Mouse (Mus musculus): ENCODE measurements around the gene Pnpla3. TPM values are rescaled to one million over a fixed set of nuclear protein-coding genes. Genes with fewer than 3 reads are reported as not detected.
A peak's percentile ranks its signal among the peaks of the same experiment; 100 is the strongest.

Gene Pnpla3
- polyA plus RNA-seq, 1 experiment from 2014 or later = 0.26 TPM

DNA sequence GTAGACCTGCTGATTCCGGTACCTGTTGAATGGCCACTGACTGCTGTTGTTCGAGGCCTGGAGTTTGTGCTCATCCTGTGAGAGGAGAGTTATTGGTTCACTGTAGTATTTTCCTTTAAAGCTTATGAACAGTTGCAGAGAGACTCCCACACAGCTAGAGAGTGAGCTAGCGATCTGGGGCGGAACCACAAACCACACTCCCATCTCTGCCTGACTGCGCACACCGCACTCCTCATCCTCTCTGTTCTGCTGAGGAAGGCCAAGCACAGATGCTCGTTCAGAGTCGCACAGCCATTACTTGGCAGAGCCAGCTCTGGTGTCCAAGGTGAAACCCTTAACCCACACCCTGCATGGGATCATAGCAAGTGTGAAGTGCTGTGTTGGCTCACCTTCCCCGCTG is 11.1 kb downstream of the Pnpla3 start:
- Histone ChIP-seq H3K27ac (no peak overlapping the region), H3K9me3 (no peaks in the 10 kb centered on the region), H3K27me3 (no peaks in the 10 kb centered on the region; the same call in 1 of the 2 replicates), H3K36me3 (no peaks in the 10 kb centered on the region), H3K9ac (replicated peaks) (no peak overlapping the region), H3K4me3 (replicated peaks) (no peak overlapping the region), H3K4me2 (no peak overlapping the region), H3K4me1 (replicated peaks) (peaks cover 15% of the 10 kb centered on the region)
- WGBS = 92% methylated on average over 9 of the region's 9 CpGs
- no peak for ATAC-seq (ENCODE audit: insufficient number of reproducible peaks, insufficient read depth, low FRiP score, low TSS enrichment, low read depth)

DNA sequence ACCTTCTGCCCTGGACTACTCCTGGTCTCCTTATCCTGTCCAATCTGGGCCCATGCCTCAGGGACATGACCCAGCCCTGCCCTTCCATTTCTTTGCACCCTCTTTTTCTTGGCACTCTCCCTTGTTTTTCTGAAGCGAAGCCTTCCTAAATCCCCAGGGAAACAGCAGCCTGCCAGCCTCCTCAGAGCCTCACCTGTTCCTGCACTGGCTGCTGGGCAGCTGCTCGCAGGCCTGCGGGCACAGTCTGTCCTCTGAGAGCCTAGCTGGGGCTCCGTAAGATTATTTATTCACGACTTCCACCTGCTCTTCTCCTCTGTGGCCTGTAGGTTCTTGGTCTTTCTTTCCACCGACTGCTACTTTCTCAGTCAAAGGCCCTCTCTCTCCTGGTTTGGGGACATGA is 14.4 kb downstream of the Pnpla3 start:
- Histone ChIP-seq H3K4me2 (no peak overlapping the region), H3K9ac (replicated peaks) (no peak overlapping the region), H3K27ac (no peak overlapping the region), H3K36me3 (no peaks in the 10 kb centered on the region), H3K4me3 (replicated peaks) (no peak overlapping the region), H3K27me3 (no peaks in the 10 kb centered on the region; the same call in none of the 2 replicates), H3K9me3 (no peaks in the 10 kb centered on the region), H3K4me1 (replicated peaks) (peaks cover 27% of the 10 kb centered on the region)
- 34% methylated on average over 6 of the region's 6 CpGs for WGBS
- ATAC-seq (ENCODE audit: insufficient number of reproducible peaks, insufficient read depth, low FRiP score, low TSS enrichment, low read depth) = no peak

DNA sequence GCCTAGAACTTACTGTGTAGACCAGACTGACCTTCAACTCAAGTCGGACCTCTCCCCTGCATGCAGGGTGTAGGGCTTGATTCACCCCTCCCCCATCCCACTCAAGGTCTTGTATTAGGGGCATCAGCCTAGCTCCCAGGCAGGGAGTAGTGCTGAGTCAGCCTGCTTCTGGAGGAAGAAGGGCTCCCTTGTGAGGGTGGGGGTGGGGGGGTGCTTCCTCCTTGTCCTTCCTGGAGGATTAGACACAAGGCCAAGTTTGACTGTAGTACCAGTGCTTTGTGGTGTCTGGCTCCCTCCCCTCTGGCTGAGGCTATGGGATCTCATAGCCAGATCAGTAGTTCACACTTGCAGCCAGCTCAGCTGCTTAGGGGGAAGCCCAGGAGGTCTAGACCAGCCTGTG is 16.3 kb downstream of the Pnpla3 start:
- no peak overlapping the region for H3K27ac ChIP-seq
- 38% methylated on average over 1 of the region's 1 CpGs for WGBS
- no peaks in the 10 kb centered on the region; the same call in none of the 2 replicates for H3K27me3 ChIP-seq
- no peak for ATAC-seq (ENCODE audit: insufficient number of reproducible peaks, insufficient read depth, low FRiP score, low TSS enrichment, low read depth)
- no peak overlapping the region; the same call in 1 of the 2 replicates for H3K9ac ChIP-seq (replicated peaks)
- no peak overlapping the region for H3K4me2 ChIP-seq
- no peaks in the 10 kb centered on the region for H3K9me3 ChIP-seq
- peaks cover 27% of the 10 kb centered on the region for H3K4me1 ChIP-seq (replicated peaks)
- H3K4me3 ChIP-seq (replicated peaks) = no peak overlapping the region
- no peaks in the 10 kb centered on the region for H3K36me3 ChIP-seq

DNA sequence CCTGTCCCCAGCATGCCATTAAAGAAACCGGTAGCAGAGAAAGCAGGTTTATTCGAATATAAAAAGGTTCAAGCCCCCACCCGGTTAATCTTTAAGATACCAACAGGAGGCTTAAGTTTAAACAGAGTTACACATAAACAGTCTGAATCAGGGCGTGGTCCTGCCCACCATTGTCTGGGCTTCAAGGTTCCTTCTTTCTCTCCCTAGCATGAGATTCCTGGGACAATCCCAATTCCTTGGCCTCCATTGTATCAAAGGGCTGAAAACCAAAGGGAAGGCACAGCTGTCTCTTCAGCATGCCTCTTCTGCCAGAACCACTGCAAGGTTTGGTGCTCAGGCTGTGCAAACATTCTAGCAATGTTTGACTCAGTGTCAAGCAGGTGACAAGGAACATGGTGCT is 18.6 kb downstream of the Pnpla3 start:
- peaks cover 27% of the 10 kb centered on the region for H3K4me1 ChIP-seq (replicated peaks)
- no peak for ATAC-seq (ENCODE audit: insufficient number of reproducible peaks, insufficient read depth, low FRiP score, low TSS enrichment, low read depth)
- no peaks in the 10 kb centered on the region for H3K9me3 ChIP-seq
- no peaks in the 10 kb centered on the region for H3K36me3 ChIP-seq
- 69% methylated on average over 4 of the region's 4 CpGs for WGBS
- no peak overlapping the region for H3K4me3 ChIP-seq (replicated peaks)
- H3K9ac ChIP-seq (replicated peaks) = no peak overlapping the region
- no peak overlapping the region for H3K4me2 ChIP-seq
- H3K27me3 ChIP-seq = no peaks in the 10 kb centered on the region; the same call in 1 of the 2 replicates
- no peak overlapping the region for H3K27ac ChIP-seq

DNA sequence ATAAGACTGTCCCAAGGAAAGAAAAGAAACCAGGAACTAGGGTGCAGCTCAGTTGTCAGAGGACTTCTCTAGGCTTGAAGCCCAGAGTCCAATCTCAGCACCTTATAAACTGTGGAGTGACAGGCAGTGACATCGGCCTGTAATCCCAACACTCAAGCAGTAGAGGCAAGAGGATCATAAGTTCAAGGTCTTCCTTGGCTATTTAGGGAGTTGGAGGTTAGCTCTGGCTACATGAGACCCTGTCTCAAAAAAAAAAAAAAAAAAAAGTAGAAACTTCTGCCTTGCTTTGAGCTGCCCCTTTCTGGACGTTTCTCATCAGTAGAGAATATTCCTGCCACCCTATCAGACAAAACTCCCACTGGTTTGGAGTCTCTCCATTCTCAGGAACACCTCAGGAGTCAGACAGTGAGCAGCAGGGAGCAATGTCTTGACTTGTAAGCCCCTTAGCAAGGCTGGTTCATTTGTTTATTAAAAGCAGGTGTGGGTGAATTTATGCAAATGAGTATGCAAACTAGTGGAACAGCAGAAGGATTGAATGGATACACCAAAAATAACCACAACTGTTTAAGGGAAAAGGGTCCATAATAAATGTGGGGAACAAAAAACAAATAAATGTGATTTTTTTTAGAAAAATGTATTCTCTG is 21.4 kb downstream of the Pnpla3 start:
- Histone ChIP-seq H3K27ac (no peak overlapping the region), H3K4me1 (replicated peaks) (peaks cover 20% of the 10 kb centered on the region), H3K4me2 (no peak overlapping the region), H3K4me3 (replicated peaks) (no peak overlapping the region), H3K27me3 (no peaks in the 10 kb centered on the region; the same call in 1 of the 2 replicates), H3K9ac (replicated peaks) (no peak overlapping the region), H3K9me3 (no peaks in the 10 kb centered on the region), H3K36me3 (no peaks in the 10 kb centered on the region)
- ATAC-seq (ENCODE audit: insufficient number of reproducible peaks, insufficient read depth, low FRiP score, low TSS enrichment, low read depth) = no peak
- 58% methylated on average over 2 of the region's 2 CpGs for WGBS

DNA sequence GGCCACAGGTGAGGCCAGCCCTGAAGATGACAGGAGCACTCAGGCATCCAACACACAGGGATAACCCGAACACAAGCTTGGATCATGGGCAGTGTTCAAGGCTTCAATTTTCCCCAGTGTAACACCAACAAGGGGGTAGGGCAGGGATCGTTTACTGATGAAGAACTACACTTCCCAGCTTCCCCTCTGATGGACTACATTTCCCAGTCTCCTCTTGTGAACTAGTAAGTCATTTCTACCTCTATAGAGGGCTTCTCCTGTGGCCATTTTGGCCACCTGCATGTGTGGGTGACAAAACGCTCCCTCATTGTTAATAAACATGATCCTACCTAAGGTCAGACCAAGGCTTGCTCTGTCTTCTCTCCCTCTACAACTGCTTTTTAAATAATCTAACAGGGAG is 22.2 kb downstream of the Pnpla3 start:
- Histone ChIP-seq H3K4me3 (replicated peaks) (no peak overlapping the region), H3K4me1 (replicated peaks) (peaks cover 11% of the 10 kb centered on the region), H3K9ac (replicated peaks) (no peak overlapping the region), H3K27me3 (no peaks in the 10 kb centered on the region; the same call in 1 of the 2 replicates), H3K9me3 (no peaks in the 10 kb centered on the region), H3K4me2 (no peak overlapping the region), H3K27ac (no peak overlapping the region), H3K36me3 (no peaks in the 10 kb centered on the region)
- ATAC-seq (ENCODE audit: insufficient number of reproducible peaks, insufficient read depth, low FRiP score, low TSS enrichment, low read depth) = no peak
- 39% methylated on average over 3 of the region's 3 CpGs for WGBS

DNA sequence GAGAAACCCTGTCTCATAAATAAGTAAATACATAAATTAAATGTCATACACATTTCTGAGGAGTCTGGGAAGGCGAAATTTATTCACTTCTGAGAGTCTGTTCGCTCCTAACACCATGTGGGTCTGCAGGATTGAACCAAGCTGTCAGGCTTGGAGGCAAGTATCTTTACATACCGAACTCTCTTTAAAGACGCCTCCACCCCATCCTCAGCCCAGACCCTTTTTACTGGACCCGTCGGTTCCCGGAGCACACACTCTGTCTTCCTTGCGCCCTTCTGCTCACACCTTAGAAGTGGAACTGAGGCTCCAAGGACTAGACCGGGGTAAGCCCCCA is 24.1 kb downstream of the Pnpla3 start:
- peak overlapping the region; percentile 77 for H3K4me2 ChIP-seq
- H3K9me3 ChIP-seq = no peaks in the 10 kb centered on the region
- H3K27ac ChIP-seq = 0 out of 2 replicates have a peak overlapping the region, but pooled peaks have one; percentile 88
- 2% methylated on average over 9 of the region's 9 CpGs for WGBS
- H3K4me3 ChIP-seq (replicated peaks) = peak overlapping the region; percentile 94
- peak overlapping the region; percentile 88 for H3K9ac ChIP-seq (replicated peaks)
- ATAC-seq (ENCODE audit: insufficient number of reproducible peaks, insufficient read depth, low FRiP score, low TSS enrichment, low read depth) = peak; percentile 1; the same call in 1 of the 2 replicates
- H3K36me3 ChIP-seq = peaks cover 14% of the 10 kb centered on the region
- peaks cover 11% of the 10 kb centered on the region for H3K4me1 ChIP-seq (replicated peaks)
- no peaks in the 10 kb centered on the region for H3K27me3 ChIP-seq

DNA sequence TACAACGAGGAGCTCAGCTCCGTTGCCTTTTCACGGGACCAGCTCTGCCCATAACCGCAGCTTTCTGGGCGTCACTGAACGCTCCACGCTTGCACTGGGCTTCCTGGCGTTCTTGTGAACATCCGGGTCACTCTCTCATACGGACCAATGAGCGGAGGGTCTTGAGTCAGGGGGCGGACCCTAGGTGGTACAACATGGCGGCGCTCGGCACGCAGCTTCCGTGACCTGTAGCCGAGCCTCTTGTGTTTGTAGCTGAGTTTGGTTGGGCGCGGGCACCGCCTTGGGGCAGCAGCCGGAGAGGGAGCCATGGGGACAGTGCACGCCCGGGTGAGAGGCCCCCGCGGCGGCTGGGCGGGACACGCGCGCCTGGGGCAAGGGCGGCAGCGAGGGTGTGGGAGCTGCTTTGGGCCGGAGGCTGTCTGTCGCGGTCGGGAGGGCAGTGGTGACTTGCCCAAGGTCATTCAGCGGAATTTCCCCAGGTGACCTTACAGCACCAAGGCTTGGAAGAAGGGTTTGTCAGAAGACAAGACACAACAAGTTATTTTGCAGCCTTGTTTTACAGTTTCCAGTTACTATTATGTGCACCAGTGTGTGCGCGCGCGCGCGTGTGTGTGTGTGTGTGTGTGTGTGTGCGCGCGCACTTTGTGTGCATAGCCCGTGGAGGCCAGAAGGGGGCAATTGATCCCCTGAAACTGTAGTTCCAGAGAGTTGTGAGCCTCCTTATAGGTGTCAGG is 24.6 kb downstream of the Pnpla3 start, which contains the start of gene Samm50:
Samm50 (plus strand) TSS at position 184 of the 734 bp plus-strand sequence.
- Histone ChIP-seq H3K4me1 (replicated peaks) (peaks cover 11% of the 10 kb centered on the region), H3K4me2 (peak within 1 kb of the TSS; percentile 77), H3K36me3 (peaks cover 19% of the 10 kb centered on the region), H3K27ac (peak within 1 kb of the TSS; percentile 88), H3K9me3 (no peaks in the 10 kb centered on the region), H3K4me3 (replicated peaks) (peak within 1 kb of the TSS; percentile 94), H3K9ac (replicated peaks) (peak within 1 kb of the TSS; percentile 88), H3K27me3 (no peaks in the 10 kb centered on the region)
- 7% methylated on average over 48 of the region's 48 CpGs for WGBS
- ATAC-seq (ENCODE audit: insufficient number of reproducible peaks, insufficient read depth, low FRiP score, low TSS enrichment, low read depth) = peak; percentile 95

DNA sequence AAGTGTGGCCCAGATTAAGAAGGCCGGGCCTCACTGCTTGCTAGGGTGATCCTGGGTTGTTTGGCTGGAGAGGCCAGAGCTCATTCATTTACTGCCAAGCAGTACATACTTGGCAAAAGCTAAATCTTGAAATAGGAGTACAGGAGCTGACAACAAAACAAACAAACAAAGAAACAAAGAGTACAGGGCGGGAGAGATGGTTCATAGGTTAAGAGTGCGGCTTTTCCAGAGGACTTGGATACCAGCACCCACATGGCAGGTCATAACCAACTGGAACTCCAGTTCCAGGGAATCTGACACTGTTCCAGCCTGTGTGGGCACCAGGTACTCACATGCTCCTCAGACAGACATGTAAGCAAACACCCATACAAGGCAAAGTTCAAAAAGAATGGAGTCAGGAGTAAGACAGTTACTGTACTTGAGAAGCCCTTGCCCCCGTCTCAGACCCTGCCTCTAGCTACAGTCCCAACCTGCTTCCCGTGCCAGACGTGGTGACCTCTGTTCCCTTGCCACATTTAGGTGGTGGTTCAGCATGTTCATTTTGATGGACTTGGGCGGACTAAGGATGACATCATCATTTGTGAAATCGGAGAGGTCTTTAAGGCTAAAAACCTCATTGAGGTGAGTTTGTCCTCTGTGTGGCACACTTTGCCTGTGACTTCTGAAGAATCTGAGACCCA is 29.0 kb downstream of the Pnpla3 start:
- Histone ChIP-seq H3K4me1 (replicated peaks) (peaks cover 11% of the 10 kb centered on the region), H3K4me2 (no peak overlapping the region), H3K27me3 (no peaks in the 10 kb centered on the region), H3K36me3 (peaks cover 63% of the 10 kb centered on the region), H3K9ac (replicated peaks) (no peak overlapping the region), H3K27ac (no peak overlapping the region), H3K9me3 (no peaks in the 10 kb centered on the region), H3K4me3 (replicated peaks) (no peak overlapping the region)
- 86% methylated on average over 8 of the region's 8 CpGs for WGBS
- no peak for ATAC-seq (ENCODE audit: insufficient number of reproducible peaks, insufficient read depth, low FRiP score, low TSS enrichment, low read depth)

DNA sequence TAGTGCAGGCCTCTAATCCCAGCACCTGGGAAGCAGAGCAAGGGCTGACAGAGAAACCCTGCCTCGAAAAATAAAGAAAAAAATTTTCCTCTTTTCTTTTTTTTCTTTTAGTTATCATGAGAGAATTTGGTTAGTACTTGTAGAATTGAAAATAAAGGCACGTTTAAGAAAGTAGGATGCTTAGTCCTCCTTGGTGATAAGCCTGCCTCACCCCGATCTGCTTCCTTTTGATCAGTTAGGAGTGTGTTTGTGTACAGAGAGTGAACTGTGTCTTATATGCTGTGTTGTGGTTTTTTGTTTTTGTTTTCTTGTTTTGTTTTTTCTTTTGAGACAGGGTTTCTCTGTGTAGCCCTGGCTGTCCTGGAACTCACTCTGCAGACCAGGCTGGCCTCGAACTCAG is 39.7 kb downstream of the Pnpla3 start:
- Histone ChIP-seq H3K4me1 (replicated peaks) (peaks cover under 1% of the 10 kb centered on the region; the same call in 1 of the 2 replicates), H3K9me3 (no peaks in the 10 kb centered on the region), H3K27ac (no peak overlapping the region), H3K27me3 (no peaks in the 10 kb centered on the region), H3K4me3 (replicated peaks) (no peak overlapping the region), H3K36me3 (peaks cover 94% of the 10 kb centered on the region), H3K4me2 (no peak overlapping the region), H3K9ac (replicated peaks) (no peak overlapping the region)
- WGBS = 89% methylated on average over 4 of the region's 4 CpGs
- no peak for ATAC-seq (ENCODE audit: insufficient number of reproducible peaks, insufficient read depth, low FRiP score, low TSS enrichment, low read depth)
